Mouse (Mus musculus) right cerebral cortex, postnatal 4 days (tissue): ENCODE data around the gene Cyp2j7.
"Not testable (repeated sequence)": the region's sequence is repeated elsewhere in the genome, so short reads cannot be mapped to it uniquely, and the experiment has no call there.

Source experiments
- DNase-seq: peaks from one replicate; pipeline ENCODE4 v3.0.0-alpha.2; 2022

The Cyp2j7 gene

DNA sequence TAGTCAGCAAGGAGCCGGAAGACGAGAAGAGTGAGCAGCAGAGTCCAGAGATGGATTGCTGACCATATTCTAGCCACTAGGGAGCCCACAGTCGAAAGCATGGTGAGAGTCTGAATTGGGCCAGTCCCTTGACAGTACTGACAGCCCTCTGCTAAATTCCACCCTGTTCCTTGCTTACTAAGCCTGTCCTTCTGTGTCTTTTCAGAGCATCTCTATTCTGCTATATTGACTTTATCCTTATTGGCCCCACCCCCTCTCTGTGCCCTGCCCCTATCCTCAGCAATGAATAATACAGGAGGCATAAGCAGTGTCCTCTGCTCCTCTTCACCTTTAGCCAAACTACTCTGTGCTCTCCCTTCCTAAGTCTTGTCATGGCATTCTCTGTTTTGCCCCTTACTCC, at the start of gene Cyp2j7:
Cyp2j7 (minus strand) TSS at position 101 of the 400 bp plus-strand sequence.
- no peak for DNase-seq

DNA sequence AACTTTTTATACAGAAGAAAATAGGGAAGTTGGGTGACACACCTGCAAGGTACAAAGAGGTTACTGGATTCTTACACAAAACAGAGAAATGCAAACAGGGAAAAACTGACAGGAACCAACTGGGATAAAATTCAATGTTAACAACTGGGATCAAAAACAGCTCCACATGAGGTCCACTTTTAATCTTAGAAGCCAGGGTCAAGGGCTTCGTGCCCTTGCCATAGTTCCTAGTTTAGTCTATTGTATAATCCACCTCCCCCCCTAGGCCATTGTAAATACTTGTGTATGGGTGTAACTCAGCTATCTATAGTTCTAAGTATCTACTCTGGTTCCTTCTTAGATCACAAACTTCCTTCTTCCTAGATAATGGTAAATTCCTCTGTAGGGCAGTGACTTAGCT, 40.4 kb upstream of the Cyp2j7 start:
- DNase-seq = not testable (repeated sequence)

DNA sequence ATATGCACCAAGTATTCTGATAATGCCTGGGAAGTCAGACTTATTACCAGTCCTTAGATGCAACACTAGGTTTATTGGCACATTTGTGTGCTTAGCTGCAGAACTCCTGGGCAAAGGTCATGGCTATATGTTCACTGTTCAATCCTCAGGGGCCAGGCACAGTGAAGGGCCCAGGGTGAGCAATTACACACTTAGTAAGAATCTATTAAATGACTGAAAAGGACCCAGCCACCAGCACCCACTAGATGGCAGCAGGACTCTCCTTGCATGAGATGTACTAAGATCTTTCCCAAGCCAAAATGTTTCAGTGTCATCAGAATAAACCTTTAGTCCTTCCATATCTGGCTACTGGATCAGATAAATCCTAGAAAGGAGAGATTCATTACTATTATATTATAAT, 37.4 kb upstream of the Cyp2j7 start:
- DNase-seq = peak; percentile 76

DNA sequence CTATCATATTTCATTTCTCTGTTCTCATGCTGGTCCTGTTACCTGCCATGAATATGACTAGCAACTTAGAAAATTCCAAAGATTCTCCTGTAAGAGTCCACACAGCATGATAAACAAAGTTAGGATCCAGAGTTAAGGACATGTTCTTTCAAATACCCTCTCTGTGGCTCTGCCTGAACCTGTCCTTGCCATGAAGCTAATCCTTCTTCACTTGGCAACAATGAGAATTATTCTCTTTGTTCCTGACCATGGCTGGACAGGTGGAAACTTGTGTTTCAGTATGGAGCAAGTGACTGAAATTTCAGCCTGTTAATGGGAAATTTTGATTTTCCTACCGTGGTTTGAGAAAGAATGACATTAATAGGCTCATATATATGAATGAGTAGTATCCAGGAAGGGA, 39.8 kb downstream of the Cyp2j7 start:
- no peak for DNase-seq

DNA sequence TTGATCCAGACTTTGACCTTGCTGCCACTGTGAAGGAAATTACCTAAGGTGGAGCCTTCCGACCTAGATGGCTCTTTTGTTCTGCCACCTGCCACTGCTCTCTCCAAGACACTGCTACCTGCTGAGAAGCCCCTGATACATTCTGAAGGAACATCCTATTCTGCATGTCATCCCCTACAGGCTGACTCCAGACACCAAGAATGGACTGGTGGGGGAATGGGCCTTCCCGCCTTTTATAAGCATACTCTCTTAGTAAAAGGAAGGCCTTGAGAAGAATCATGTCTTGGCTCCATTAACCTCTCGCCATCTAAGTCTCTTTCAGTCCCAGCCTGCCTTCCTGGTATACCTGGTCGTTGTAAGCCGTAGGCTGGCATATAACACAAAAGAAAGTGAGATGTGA, 47.1 kb downstream of the Cyp2j7 start:
- not testable (repeated sequence) for DNase-seq

DNA sequence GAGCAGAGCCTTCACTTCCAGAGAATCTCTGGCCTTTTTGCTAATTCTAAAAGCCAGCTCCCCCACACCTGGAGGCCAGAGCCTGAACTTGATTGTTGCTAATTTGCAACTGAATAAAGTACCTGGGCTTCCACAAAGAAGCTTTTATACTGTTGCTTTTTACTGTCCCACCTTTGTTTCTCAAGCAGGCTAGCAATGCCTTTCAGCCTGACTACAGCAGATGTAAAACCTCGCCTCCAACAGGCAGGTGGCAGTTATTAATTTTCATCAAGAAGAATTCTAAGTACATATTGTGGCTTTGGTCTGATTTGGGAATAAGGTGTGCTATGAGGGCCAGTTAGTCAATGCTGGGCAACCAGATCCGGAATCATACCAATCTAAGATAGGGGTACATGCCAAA, 47.8 kb downstream of the Cyp2j7 start:
- not testable (repeated sequence) for DNase-seq

DNA sequence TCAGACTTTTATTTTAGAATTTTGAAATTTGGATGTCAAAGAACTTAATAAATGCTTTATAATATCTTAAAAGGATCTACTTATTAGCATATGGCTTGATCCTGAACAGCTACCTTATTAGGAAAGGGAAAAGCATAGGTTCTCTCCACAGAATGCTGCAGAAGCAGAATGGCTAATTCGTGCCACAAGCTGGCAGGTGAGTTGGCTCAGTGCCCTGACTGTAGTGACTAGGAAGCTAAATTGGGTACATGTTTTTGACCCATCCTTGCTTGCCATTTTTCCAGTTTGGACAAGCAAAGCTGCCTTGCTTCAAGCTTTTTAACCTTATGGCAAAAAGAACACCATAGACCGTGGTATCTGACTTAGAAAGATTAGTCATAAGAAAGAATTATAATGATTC, 48.3 kb downstream of the Cyp2j7 start:
- DNase-seq = not testable (repeated sequence)

DNA sequence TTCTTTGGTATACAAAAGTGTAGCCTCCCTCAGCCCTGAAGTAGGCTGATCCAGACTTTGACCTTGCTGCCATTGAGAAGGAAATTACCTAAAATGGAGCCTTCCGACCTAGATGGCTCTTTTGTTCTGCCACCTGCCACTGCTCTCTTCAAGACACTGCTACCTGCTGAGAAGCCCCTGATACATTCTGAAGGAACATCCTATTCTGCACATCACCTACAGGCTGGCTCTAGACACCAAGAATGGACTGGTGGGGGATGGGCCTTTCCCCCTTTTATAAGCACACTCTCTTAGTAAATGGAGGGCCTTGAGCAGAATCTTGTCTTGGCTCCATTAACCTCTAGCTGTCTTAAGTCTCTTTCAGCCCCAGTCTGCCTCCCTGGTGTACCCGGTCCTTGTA, 51.7 kb downstream of the Cyp2j7 start:
- not testable (repeated sequence) for DNase-seq

DNA sequence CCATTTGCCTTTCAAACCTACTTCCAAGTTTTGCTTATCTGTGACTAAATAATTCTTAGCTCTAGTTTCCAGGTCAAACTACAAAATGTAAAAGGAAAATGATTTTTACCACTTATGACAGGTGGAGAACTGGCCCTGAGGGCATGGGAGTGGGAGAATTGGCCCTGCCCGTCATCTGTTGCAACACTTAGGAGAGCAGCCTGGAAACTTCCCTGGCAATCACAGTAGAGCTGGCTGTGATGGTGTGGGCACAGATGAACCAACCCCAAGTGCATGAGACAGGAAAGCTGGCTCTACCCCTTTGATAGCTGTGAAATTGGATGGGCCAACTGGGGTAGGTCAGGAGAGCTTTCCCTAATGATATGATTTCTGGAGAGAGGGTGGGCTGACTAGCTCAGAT, 73.6 kb downstream of the Cyp2j7 start:
- DNase-seq = no peak

DNA sequence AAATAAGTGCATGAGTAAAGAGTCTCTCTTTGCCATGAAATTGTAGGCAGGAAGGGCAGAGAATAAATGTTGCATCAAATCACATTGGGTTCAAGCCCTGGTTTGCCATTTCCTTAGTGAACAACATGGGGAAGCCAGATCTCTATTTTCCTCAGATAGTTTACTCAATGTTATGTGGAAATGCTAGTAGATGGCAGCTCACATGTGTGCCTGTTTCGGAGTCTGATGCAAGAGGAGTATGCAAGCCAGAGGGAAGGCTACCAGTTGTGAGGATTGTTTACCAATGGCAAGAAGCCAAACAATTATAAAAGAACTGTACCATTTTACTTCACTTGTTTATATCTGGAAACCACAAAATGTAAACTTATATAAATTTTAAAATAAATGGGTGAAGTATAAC, 74.9 kb downstream of the Cyp2j7 start:
- DNase-seq = no peak
